Mouse (Mus musculus): ENCODE measurements around the gene Gtf2h1. TPM values are rescaled to one million over a fixed set of nuclear protein-coding genes. Genes with fewer than 3 reads are reported as not detected.

The Gtf2h1 gene
- polyA plus RNA-seq, 1 experiment, result 81.9 TPM

- Histone ChIP-seq H3K9ac (ENCODE audit: low read depth, poor library complexity, severe bottlenecking) (no peak overlapping the region), H3K36me3 (ENCODE audit: control insufficient read depth, insufficient read depth, low read length, poor library complexity, severe bottlenecking) (no peaks in the 10 kb centered on the region), H3K27me3 (ENCODE audit: control insufficient read depth, insufficient read depth, low read length, poor library complexity, severe bottlenecking) (no peaks in the 10 kb centered on the region), H3K9me3 (replicated peaks; ENCODE audit: control insufficient read depth, insufficient read depth, low read length, poor library complexity, severe bottlenecking) (no peaks in the 10 kb centered on the region), H3K4me1 (ENCODE audit: control insufficient read depth, insufficient read depth, low read length) (peaks cover 2% of the 10 kb centered on the region), H3K4me3 (ENCODE audit: low read depth, low read length) (no peak overlapping the region), H3K27ac (ENCODE audit: insufficient read depth, low read length) (no peak overlapping the region)
- TF ChIP-seq POLR2A (IDR thresholded peaks at IDR 0.05; ENCODE audit: insufficient read depth, low read length), result no peak
- no peak for TF ChIP-seq EP300 (IDR thresholded peaks at IDR 0.05; ENCODE audit: insufficient read depth, low read depth, low read length)
- no peak for TF ChIP-seq CTCF (IDR thresholded peaks at IDR 0.05; ENCODE audit: low read depth, low read length)
Measured at GRCm38 (mm10) chr7:46833266-46833665, 37.4 kb downstream of the Gtf2h1 start.

GRCm38 (mm10) chr7:46833670-46834255 is 37.9 kb downstream of the Gtf2h1 start:
- Histone ChIP-seq H3K27me3 (ENCODE audit: control insufficient read depth, insufficient read depth, low read length, poor library complexity, severe bottlenecking) (no peaks in the 10 kb centered on the region), H3K36me3 (ENCODE audit: control insufficient read depth, insufficient read depth, low read length, poor library complexity, severe bottlenecking) (no peaks in the 10 kb centered on the region), H3K4me3 (ENCODE audit: low read depth, low read length) (no peak overlapping the region), H3K9ac (ENCODE audit: low read depth, poor library complexity, severe bottlenecking) (no peak overlapping the region), H3K4me1 (ENCODE audit: control insufficient read depth, insufficient read depth, low read length) (peaks cover 2% of the 10 kb centered on the region), H3K9me3 (replicated peaks; ENCODE audit: control insufficient read depth, insufficient read depth, low read length, poor library complexity, severe bottlenecking) (no peaks in the 10 kb centered on the region), H3K27ac (ENCODE audit: insufficient read depth, low read length) (no peak overlapping the region)
- TF ChIP-seq POLR2A (IDR thresholded peaks at IDR 0.05; ENCODE audit: insufficient read depth, low read length) (no peak), CTCF (IDR thresholded peaks at IDR 0.05; ENCODE audit: low read depth, low read length) (no peak), EP300 (IDR thresholded peaks at IDR 0.05; ENCODE audit: insufficient read depth, low read depth, low read length) (no peak)

DNA sequence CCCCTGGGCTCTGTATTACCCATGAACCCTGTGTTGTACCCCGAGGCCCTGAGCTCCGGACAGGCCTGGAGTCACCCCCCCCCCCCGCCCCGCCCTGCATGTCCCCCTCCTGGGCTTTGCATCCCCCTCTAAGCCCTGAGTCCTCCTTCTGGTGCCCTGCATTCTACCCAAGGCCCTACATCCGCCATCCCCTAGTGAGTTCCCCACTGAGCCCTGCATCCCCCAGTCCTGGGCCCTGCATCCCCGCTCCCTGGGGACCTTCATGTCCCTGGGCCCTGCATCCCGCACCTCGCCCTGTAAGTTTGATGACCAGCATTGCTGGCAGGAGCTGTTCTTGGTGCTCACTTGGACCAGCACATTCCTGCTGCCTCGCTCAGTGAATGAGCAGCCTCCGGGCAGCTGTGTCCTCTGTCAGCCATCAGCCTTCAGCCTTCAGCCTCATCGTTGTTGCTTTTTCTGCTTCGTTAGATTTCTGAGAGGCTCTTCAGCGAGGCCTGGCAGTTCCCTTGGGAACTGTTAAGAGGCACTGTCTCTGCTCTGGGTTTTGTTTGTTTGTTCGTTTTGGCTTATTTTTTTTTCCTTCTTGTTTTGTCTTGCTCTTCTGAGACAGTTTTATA is 39.2 kb downstream of the Gtf2h1 start:
- no peaks in the 10 kb centered on the region for H3K36me3 ChIP-seq (ENCODE audit: control insufficient read depth, insufficient read depth, low read length, poor library complexity, severe bottlenecking)
- H3K4me1 ChIP-seq (ENCODE audit: control insufficient read depth, insufficient read depth, low read length), result peaks cover 6% of the 10 kb centered on the region
- H3K9me3 ChIP-seq (replicated peaks; ENCODE audit: control insufficient read depth, insufficient read depth, low read length, poor library complexity, severe bottlenecking), result no peaks in the 10 kb centered on the region
- no peak overlapping the region for H3K4me3 ChIP-seq (ENCODE audit: low read depth, low read length)
- no peaks in the 10 kb centered on the region for H3K27me3 ChIP-seq (ENCODE audit: control insufficient read depth, insufficient read depth, low read length, poor library complexity, severe bottlenecking)
- no peak overlapping the region for H3K9ac ChIP-seq (ENCODE audit: low read depth, poor library complexity, severe bottlenecking)
- H3K27ac ChIP-seq (ENCODE audit: insufficient read depth, low read length), result no peak overlapping the region
- TF ChIP-seq CTCF (IDR thresholded peaks at IDR 0.05; ENCODE audit: low read depth, low read length), result no peak
- no peak for TF ChIP-seq EP300 (IDR thresholded peaks at IDR 0.05; ENCODE audit: insufficient read depth, low read depth, low read length)
- no peak for TF ChIP-seq POLR2A (IDR thresholded peaks at IDR 0.05; ENCODE audit: insufficient read depth, low read length)

- Histone ChIP-seq H3K27ac (ENCODE audit: insufficient read depth, low read length) (no peak overlapping the region), H3K9ac (ENCODE audit: low read depth, poor library complexity, severe bottlenecking) (no peak overlapping the region), H3K27me3 (ENCODE audit: control insufficient read depth, insufficient read depth, low read length, poor library complexity, severe bottlenecking) (no peaks in the 10 kb centered on the region), H3K9me3 (replicated peaks; ENCODE audit: control insufficient read depth, insufficient read depth, low read length, poor library complexity, severe bottlenecking) (no peaks in the 10 kb centered on the region), H3K4me1 (ENCODE audit: control insufficient read depth, insufficient read depth, low read length) (peaks cover 13% of the 10 kb centered on the region), H3K4me3 (ENCODE audit: low read depth, low read length) (no peak overlapping the region), H3K36me3 (ENCODE audit: control insufficient read depth, insufficient read depth, low read length, poor library complexity, severe bottlenecking) (no peaks in the 10 kb centered on the region)
- TF ChIP-seq CTCF (IDR thresholded peaks at IDR 0.05; ENCODE audit: low read depth, low read length) (no peak), EP300 (IDR thresholded peaks at IDR 0.05; ENCODE audit: insufficient read depth, low read depth, low read length) (no peak), POLR2A (IDR thresholded peaks at IDR 0.05; ENCODE audit: insufficient read depth, low read length) (no peak)
Measured at GRCm38 (mm10) chr7:46836357-46836756, 40.5 kb downstream of the Gtf2h1 start.

GRCm38 (mm10) chr7:46837073-46837472 is 41.2 kb downstream of the Gtf2h1 start:
- H3K27me3 ChIP-seq (ENCODE audit: control insufficient read depth, insufficient read depth, low read length, poor library complexity, severe bottlenecking), result no peaks in the 10 kb centered on the region
- H3K36me3 ChIP-seq (ENCODE audit: control insufficient read depth, insufficient read depth, low read length, poor library complexity, severe bottlenecking), result no peaks in the 10 kb centered on the region
- no peak overlapping the region for H3K9ac ChIP-seq (ENCODE audit: low read depth, poor library complexity, severe bottlenecking)
- H3K4me1 ChIP-seq (ENCODE audit: control insufficient read depth, insufficient read depth, low read length), result peaks cover 16% of the 10 kb centered on the region
- no peak overlapping the region for H3K4me3 ChIP-seq (ENCODE audit: low read depth, low read length)
- TF ChIP-seq POLR2A (IDR thresholded peaks at IDR 0.05; ENCODE audit: insufficient read depth, low read length) (no peak), EP300 (IDR thresholded peaks at IDR 0.05; ENCODE audit: insufficient read depth, low read depth, low read length) (no peak), CTCF (IDR thresholded peaks at IDR 0.05; ENCODE audit: low read depth, low read length) (no peak)
- H3K27ac ChIP-seq (ENCODE audit: insufficient read depth, low read length), result no peak overlapping the region
- no peaks in the 10 kb centered on the region for H3K9me3 ChIP-seq (replicated peaks; ENCODE audit: control insufficient read depth, insufficient read depth, low read length, poor library complexity, severe bottlenecking)

GRCm38 (mm10) chr7:46838104-46838671 is 42.3 kb downstream of the Gtf2h1 start:
- Histone ChIP-seq H3K9me3 (replicated peaks; ENCODE audit: control insufficient read depth, insufficient read depth, low read length, poor library complexity, severe bottlenecking) (no peaks in the 10 kb centered on the region), H3K4me3 (ENCODE audit: low read depth, low read length) (0 out of 2 replicates have a peak overlapping the region, but pooled peaks have one; percentile 7), H3K4me1 (ENCODE audit: control insufficient read depth, insufficient read depth, low read length) (peaks cover 16% of the 10 kb centered on the region), H3K27me3 (ENCODE audit: control insufficient read depth, insufficient read depth, low read length, poor library complexity, severe bottlenecking) (no peaks in the 10 kb centered on the region), H3K9ac (ENCODE audit: low read depth, poor library complexity, severe bottlenecking) (peak overlapping the region; percentile 20; the same call in 1 of the 2 replicates), H3K36me3 (ENCODE audit: control insufficient read depth, insufficient read depth, low read length, poor library complexity, severe bottlenecking) (no peaks in the 10 kb centered on the region), H3K27ac (ENCODE audit: insufficient read depth, low read length) (peak overlapping the region; percentile 90)
- no peak for TF ChIP-seq POLR2A (IDR thresholded peaks at IDR 0.05; ENCODE audit: insufficient read depth, low read length)
- no peak for TF ChIP-seq EP300 (IDR thresholded peaks at IDR 0.05; ENCODE audit: insufficient read depth, low read depth, low read length)
- TF ChIP-seq CTCF (IDR thresholded peaks at IDR 0.05; ENCODE audit: low read depth, low read length), result no peak

Data from ES-Bruce4 (cell line).